Mouse (Mus musculus): ENCODE data around the gene Hoxc4. TPM values are rescaled to one million over a fixed set of nuclear protein-coding genes. Genes with fewer than 3 reads are reported as not detected.

Gene Hoxc4
- polyA plus RNA-seq, 1 experiment from 2014 or later = not detected

- Histone ChIP-seq H3K4me1 (peaks cover 8% of the 10 kb centered on the region), H3K9ac (no peak overlapping the region), H3K9me3 (replicated peaks) (no peaks in the 10 kb centered on the region), H3K4me2 (no peak overlapping the region), H3K4me3 (no peak overlapping the region), H3K36me3 (ENCODE audit: poor library complexity, severe bottlenecking) (no peaks in the 10 kb centered on the region), H3K27me3 (peaks cover 100% of the 10 kb centered on the region), H3K27ac (no peak overlapping the region)
- ATAC-seq = no peak
- 3% methylated on average over 11 of the region's 11 CpGs for WGBS
These were observed 38.4 kb upstream of the Hoxc4 start for GRCm38 (mm10) chr15:102980352-102980751.

GRCm38 (mm10) chr15:102980912-102981311 lies 37.8 kb upstream of the Hoxc4 start:
- H3K4me3 ChIP-seq = 0 out of 2 replicates have a peak overlapping the region, but pooled peaks have one; percentile 22
- no peak for ATAC-seq
- H3K27me3 ChIP-seq = peaks cover 100% of the 10 kb centered on the region
- H3K9me3 ChIP-seq (replicated peaks) = no peaks in the 10 kb centered on the region
- no peak overlapping the region for H3K9ac ChIP-seq
- no peak overlapping the region for H3K27ac ChIP-seq
- H3K4me1 ChIP-seq = peaks cover 8% of the 10 kb centered on the region
- peak overlapping the region; percentile 41 for H3K4me2 ChIP-seq
- 1% methylated on average over 14 of the region's 14 CpGs for WGBS
- H3K36me3 ChIP-seq (ENCODE audit: poor library complexity, severe bottlenecking) = no peaks in the 10 kb centered on the region

- Histone ChIP-seq H3K9me3 (replicated peaks) (no peaks in the 10 kb centered on the region), H3K4me3 (peak overlapping the region; percentile 22), H3K36me3 (ENCODE audit: poor library complexity, severe bottlenecking) (no peaks in the 10 kb centered on the region), H3K27me3 (peaks cover 100% of the 10 kb centered on the region), H3K4me1 (peaks cover 8% of the 10 kb centered on the region), H3K4me2 (peak overlapping the region; percentile 41), H3K9ac (no peak overlapping the region), H3K27ac (no peak overlapping the region)
- under 1% methylated on average over 88 of the region's 88 CpGs for WGBS
- no peak for ATAC-seq
These were observed 37.1 kb upstream of the Hoxc4 start for GRCm38 (mm10) chr15:102981379-102982288.

- peaks cover 100% of the 10 kb centered on the region for H3K27me3 ChIP-seq
- no peaks in the 10 kb centered on the region for H3K36me3 ChIP-seq (ENCODE audit: poor library complexity, severe bottlenecking)
- no peak overlapping the region for H3K9ac ChIP-seq
- no peaks in the 10 kb centered on the region for H3K9me3 ChIP-seq (replicated peaks)
- no peak for ATAC-seq
- under 1% methylated on average over 12 of the region's 12 CpGs for WGBS
- H3K4me2 ChIP-seq = no peak overlapping the region
- H3K27ac ChIP-seq = no peak overlapping the region
- peaks cover 8% of the 10 kb centered on the region for H3K4me1 ChIP-seq
- H3K4me3 ChIP-seq = no peak overlapping the region
These were observed 35.0 kb upstream of the Hoxc4 start for GRCm38 (mm10) chr15:102983716-102984115.

- Histone ChIP-seq H3K27ac (no peak overlapping the region), H3K4me2 (no peak overlapping the region), H3K36me3 (ENCODE audit: poor library complexity, severe bottlenecking) (no peaks in the 10 kb centered on the region), H3K9ac (no peak overlapping the region), H3K27me3 (peaks cover 100% of the 10 kb centered on the region), H3K9me3 (replicated peaks) (no peaks in the 10 kb centered on the region), H3K4me3 (no peak overlapping the region), H3K4me1 (peaks cover 8% of the 10 kb centered on the region)
- ATAC-seq = no peak
- 0% methylated on average over 10 of the region's 10 CpGs for WGBS
These were observed 34.2 kb upstream of the Hoxc4 start for GRCm38 (mm10) chr15:102984521-102984920.

GRCm38 (mm10) chr15:102984925-102985324 lies 33.8 kb upstream of the Hoxc4 start:
- Histone ChIP-seq H3K4me3 (no peak overlapping the region), H3K27me3 (peaks cover 100% of the 10 kb centered on the region), H3K36me3 (ENCODE audit: poor library complexity, severe bottlenecking) (no peaks in the 10 kb centered on the region), H3K4me2 (no peak overlapping the region), H3K9ac (no peak overlapping the region), H3K27ac (no peak overlapping the region), H3K4me1 (peaks cover 8% of the 10 kb centered on the region), H3K9me3 (replicated peaks) (no peaks in the 10 kb centered on the region)
- ATAC-seq = no peak
- WGBS = 1% methylated on average over 3 of the region's 3 CpGs

- H3K4me2 ChIP-seq = no peak overlapping the region
- H3K27me3 ChIP-seq = peaks cover 99% of the 10 kb centered on the region
- H3K9me3 ChIP-seq (replicated peaks) = no peaks in the 10 kb centered on the region
- H3K36me3 ChIP-seq (ENCODE audit: poor library complexity, severe bottlenecking) = no peaks in the 10 kb centered on the region
- ATAC-seq = no peak
- no peak overlapping the region for H3K9ac ChIP-seq
- H3K4me1 ChIP-seq = no peaks in the 10 kb centered on the region; the same call in 1 of the 2 replicates
- no peak overlapping the region for H3K4me3 ChIP-seq
- 3% methylated on average over 21 of the region's 21 CpGs for WGBS
- no peak overlapping the region for H3K27ac ChIP-seq
These were observed 31.5 kb upstream of the Hoxc4 start for GRCm38 (mm10) chr15:102987124-102987833.

- Histone ChIP-seq H3K9me3 (replicated peaks) (no peaks in the 10 kb centered on the region), H3K4me1 (no peaks in the 10 kb centered on the region), H3K4me2 (no peak overlapping the region), H3K36me3 (ENCODE audit: poor library complexity, severe bottlenecking) (no peaks in the 10 kb centered on the region), H3K27me3 (peaks cover 99% of the 10 kb centered on the region), H3K4me3 (no peak overlapping the region), H3K27ac (no peak overlapping the region), H3K9ac (no peak overlapping the region)
- WGBS = 10% methylated on average over 5 of the region's 5 CpGs
- ATAC-seq = no peak
These were observed 30.7 kb upstream of the Hoxc4 start for GRCm38 (mm10) chr15:102988078-102988477.

- no peak within 1 kb of the TSS for H3K27ac ChIP-seq
- peaks cover 98% of the 10 kb centered on the region for H3K27me3 ChIP-seq
- no peak within 1 kb of the TSS for H3K9ac ChIP-seq
- no peaks in the 10 kb centered on the region for H3K4me1 ChIP-seq
- under 1% methylated on average over 69 of the region's 69 CpGs for WGBS
- no peaks in the 10 kb centered on the region for H3K9me3 ChIP-seq (replicated peaks)
- H3K4me3 ChIP-seq = peak within 1 kb of the TSS; percentile 4; the same call in 1 of the 2 replicates
- no peak for ATAC-seq
- H3K4me2 ChIP-seq = peak within 1 kb of the TSS; percentile 16; the same call in 1 of the 2 replicates
- no peaks in the 10 kb centered on the region for H3K36me3 ChIP-seq (ENCODE audit: poor library complexity, severe bottlenecking)
These were observed 28.0 kb upstream of the Hoxc4 start, which contains the start of gene Hoxc8 for GRCm38 (mm10) chr15:102990461-102991397. Hoxc8 (plus strand) TSS chr15:102990607.

- no peak overlapping the region for H3K4me2 ChIP-seq
These were observed 27.0 kb upstream of the Hoxc4 start for GRCm38 (mm10) chr15:102991782-102992181.

GRCm38 (mm10) chr15:102992206-102992605 lies 26.5 kb upstream of the Hoxc4 start:
- no peak overlapping the region for H3K4me3 ChIP-seq
- 0% methylated on average over 11 of the region's 11 CpGs for WGBS
- H3K27ac ChIP-seq = no peak overlapping the region
- no peaks in the 10 kb centered on the region for H3K9me3 ChIP-seq (replicated peaks)
- no peak overlapping the region for H3K9ac ChIP-seq
- H3K36me3 ChIP-seq (ENCODE audit: poor library complexity, severe bottlenecking) = no peaks in the 10 kb centered on the region
- ATAC-seq = no peak
- H3K4me2 ChIP-seq = no peak overlapping the region
- no peaks in the 10 kb centered on the region for H3K4me1 ChIP-seq
- H3K27me3 ChIP-seq = peaks cover 98% of the 10 kb centered on the region

More at GRCm38 (mm10) chr15:102991782-102992181, 27.0 kb upstream of the Hoxc4 start:
- Histone ChIP-seq H3K9ac (no peak overlapping the region), H3K9me3 (replicated peaks) (no peaks in the 10 kb centered on the region), H3K27me3 (peaks cover 98% of the 10 kb centered on the region), H3K4me1 (no peaks in the 10 kb centered on the region), H3K36me3 (ENCODE audit: poor library complexity, severe bottlenecking) (no peaks in the 10 kb centered on the region), H3K27ac (no peak overlapping the region), H3K4me3 (no peak overlapping the region)
- 3% methylated on average over 7 of the region's 7 CpGs for WGBS
- no peak for ATAC-seq

Data from forebrain, embryonic 13.5 days (tissue).